Mouse (Mus musculus): ENCODE data around the gene Lhfp. TPM values are rescaled to one million over a fixed set of nuclear protein-coding genes. Genes with fewer than 3 reads are reported as not detected.

The Lhfp gene
- total RNA-seq (2023) = 0.41 TPM in 2 replicates

DNA sequence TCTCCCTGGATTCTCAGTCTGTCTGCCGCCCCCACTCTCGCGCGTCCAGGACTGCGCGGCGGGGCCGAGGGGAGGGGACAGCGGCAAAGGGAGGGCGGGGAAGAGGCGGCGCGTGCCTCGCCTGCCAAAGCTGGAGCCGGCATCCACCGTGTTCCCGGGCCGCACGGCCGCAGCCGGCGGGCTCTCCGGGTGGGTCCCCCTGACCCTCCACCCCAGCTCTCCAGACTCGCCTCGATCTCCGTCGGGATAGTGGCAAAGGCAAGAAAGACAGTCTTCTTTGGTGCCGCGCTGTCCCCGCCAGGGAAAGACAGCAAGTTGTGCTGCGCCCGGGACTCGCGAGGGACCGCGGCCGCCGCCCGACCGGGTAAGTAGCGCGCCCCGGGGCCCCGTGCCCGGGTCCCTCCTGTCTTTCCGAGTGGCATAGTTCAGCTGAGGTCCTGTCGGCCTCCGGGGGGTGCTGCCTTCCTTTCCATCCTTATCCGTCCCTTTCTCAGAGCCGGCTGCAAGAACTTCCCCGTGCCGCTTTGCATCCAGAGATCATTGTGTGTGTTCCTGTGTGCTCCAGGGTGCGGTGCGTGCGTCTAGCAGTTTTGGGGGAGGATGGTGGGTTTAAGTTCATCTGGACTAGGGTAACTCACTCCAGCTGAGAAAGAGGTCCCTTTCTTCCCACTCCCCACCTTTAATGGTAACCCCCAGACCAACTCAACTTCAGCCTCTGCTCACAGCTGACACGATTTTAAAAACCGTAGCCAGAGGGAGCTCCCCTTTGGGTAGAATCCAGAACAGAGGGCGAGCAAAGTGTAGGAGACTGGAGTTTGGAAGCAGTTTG, at the start of gene Lhfp:
Gene Lhfp (plus strand): TSS at position 118 of the 829 bp plus-strand sequence.

DNA sequence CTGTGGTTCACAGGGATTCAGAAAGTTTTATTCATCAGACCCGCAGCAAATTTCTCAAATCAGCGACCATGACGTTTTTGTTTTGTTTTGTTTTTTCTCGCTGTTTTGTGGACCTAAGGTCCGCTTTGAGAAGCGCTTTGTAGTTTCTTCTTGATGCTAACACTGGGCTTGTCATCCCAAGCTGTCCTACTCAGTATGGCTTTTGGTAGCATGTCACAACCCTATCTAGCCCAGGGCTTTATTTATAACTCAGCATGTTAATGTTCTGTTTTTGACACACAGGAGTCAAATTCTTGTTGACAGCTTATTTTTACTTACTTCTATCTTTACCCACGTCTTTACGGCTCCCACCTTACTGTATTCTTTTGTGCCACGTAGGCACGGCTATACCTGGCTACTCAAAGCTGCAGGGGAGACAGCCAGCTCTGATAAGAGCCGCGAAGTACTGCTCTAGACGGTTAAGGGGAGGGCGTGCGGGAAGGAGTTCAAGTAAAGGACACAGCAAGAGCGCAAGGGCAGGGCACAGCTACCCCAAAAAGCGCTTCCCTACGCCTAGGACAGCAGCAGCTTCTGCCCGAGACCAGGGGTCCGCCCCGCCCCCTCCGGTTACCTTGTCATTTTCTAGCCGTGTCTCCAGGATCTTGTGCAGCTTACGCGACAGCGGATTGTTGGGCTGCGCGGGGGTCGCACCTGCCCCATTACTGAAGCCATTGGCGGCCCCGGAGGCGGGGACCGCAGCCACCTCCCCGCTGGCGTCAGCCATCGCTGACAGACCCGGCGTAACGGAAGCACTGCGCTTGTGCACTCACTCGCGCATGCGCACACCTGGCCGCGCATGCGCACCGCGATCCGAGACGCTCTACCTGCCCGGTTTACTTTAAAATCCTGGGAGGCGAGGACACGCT, 24.6 kb upstream of the Lhfp start, which contains the start of gene Cog6:
Gene Cog6 (minus strand): TSS at position 802 of the 905 bp plus-strand sequence.

Other genes with a start within 250 kb of the Lhfp start
- 16.7 and 17.0 TPM in 2 replicates for gene Cog6, start 24.3 kb upstream of the Lhfp start, total RNA-seq (2023)